Mouse (Mus musculus): ENCODE data around the gene Hspe1. TPM values are rescaled to one million over a fixed set of nuclear protein-coding genes. Genes with fewer than 3 reads are reported as not detected.

The Hspe1 gene
- polyA plus RNA-seq (2015; fragmentation: Nextera tagmentation; extraction: Ambion mirVana), result 223 and 242 TPM in 2 replicates

DNA sequence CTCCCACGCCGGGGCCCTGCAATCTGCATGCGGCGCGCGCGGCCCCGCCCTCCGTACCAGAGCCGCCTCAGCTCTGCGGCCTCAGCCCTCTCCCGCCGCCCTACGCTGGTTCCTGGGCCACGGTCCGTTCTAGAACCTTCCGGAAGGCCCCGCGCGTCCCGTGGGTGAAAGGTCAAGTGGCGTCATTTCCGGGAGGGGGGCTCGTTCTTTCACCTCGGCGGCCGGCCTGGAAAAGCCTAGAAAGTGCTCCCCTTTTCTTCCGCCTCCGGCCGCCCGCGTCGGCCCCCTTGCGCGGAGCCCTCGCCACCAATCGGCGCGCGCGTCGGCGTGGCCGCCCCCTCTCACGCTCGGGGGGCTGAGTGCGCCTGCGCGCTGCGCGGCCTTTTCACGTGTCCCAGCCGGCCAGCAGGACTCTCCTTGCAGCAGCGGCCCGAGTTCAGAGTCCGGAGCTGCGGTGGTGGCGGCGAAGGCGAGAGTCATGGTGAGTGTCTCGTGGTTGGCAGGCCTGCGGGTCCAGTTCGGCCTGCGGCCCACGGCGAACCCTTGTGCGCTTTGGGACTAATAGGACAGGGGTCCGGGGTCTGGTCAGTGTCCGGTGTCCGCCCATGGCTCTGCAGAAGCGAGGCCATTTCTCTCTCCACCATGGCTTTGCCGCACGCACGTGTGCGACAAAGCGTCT is at the start of gene Hspe1, which contains the start of gene Hspd1:
Hspe1 (plus strand) TSS at position 201 of the 679 bp plus-strand sequence.
Hspd1 (minus strand) TSS at position 312 of the 679 bp plus-strand sequence.
- Histone ChIP-seq H3K4me1 (ENCODE audit: control insufficient read depth, insufficient read depth, low read depth, low read length) (peaks cover 32% of the 10 kb centered on the region), H3K27ac (ENCODE audit: low read depth, low read length) (peak within 1 kb of the TSS; percentile 95), H3K4me3 (ENCODE audit: low read length) (peak within 1 kb of the TSS; percentile 89), H3K27me3 (replicated peaks; ENCODE audit: control insufficient read depth, insufficient read depth, low read length) (no peaks in the 10 kb centered on the region), H3K9ac (ENCODE audit: low read depth, low read length) (peak within 1 kb of the TSS; percentile 89), H3K4me2 (ENCODE audit: low read length) (peak within 1 kb of the TSS; percentile 90), H3K9me3 (ENCODE audit: control insufficient read depth, low read length) (no peaks in the 10 kb centered on the region), H3K36me3 (ENCODE audit: control insufficient read depth, insufficient read depth, low read length) (peaks cover 20% of the 10 kb centered on the region)
- peak; percentile 98 for ATAC-seq
- WGBS, result under 1% methylated on average over 59 of the region's 76 CpGs

DNA sequence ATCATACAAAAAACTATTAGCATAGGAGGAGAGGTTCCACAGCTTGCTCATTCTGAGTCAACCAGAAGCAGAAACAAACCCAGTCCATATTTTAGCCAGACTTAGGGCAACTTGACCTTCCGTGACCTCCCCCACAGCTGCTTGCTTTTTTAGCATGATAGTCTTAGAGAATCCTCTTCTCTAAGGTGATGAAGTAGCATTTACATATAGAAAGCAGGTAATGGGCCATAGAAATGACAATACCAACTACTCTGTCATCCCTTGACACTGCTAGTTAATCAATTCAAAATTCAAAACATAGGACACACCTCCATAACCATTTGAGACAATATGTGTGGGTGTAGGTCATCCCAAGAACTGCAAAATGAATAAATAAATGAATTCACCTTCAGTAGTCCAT is 48.0 kb upstream of the Hspe1 start:
- no peaks in the 10 kb centered on the region for H3K4me1 ChIP-seq (ENCODE audit: control insufficient read depth, insufficient read depth, low read depth, low read length)
- no peak overlapping the region for H3K4me2 ChIP-seq (ENCODE audit: low read length)
- no peak overlapping the region for H3K27ac ChIP-seq (ENCODE audit: low read depth, low read length)
- H3K27me3 ChIP-seq (replicated peaks; ENCODE audit: control insufficient read depth, insufficient read depth, low read length), result no peaks in the 10 kb centered on the region
- peaks cover 10% of the 10 kb centered on the region for H3K9me3 ChIP-seq (ENCODE audit: control insufficient read depth, low read length)
- WGBS, result 82% methylated on average over 1 of the region's 1 CpGs
- H3K9ac ChIP-seq (ENCODE audit: low read depth, low read length), result no peak overlapping the region
- no peaks in the 10 kb centered on the region for H3K36me3 ChIP-seq (ENCODE audit: control insufficient read depth, insufficient read depth, low read length)
- no peak overlapping the region for H3K4me3 ChIP-seq (ENCODE audit: low read length)
- no peak for ATAC-seq

DNA sequence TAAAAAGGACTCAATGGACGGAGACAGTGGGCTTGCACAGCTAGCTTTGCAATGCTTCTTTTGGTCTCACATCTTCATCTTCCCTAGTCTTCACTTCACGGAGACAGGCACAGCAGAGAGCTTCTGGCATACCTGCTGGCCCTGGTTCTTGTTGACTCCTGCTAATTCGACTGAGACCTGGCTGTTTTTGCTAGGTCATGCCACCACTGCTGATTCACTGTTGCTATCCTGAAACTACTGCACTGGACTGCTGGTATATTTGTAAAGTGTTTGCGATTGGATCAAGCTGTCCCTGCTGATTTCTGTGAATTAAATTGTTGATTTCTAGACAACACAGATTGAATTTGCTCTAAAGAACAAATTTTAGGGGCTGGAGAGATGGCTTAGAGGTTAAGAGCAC is 46.2 kb upstream of the Hspe1 start:
- no peak overlapping the region for H3K4me3 ChIP-seq (ENCODE audit: low read length)
- WGBS, result 88% methylated on average over 4 of the region's 4 CpGs
- ATAC-seq, result no peak
- no peaks in the 10 kb centered on the region for H3K4me1 ChIP-seq (ENCODE audit: control insufficient read depth, insufficient read depth, low read depth, low read length)
- no peaks in the 10 kb centered on the region for H3K36me3 ChIP-seq (ENCODE audit: control insufficient read depth, insufficient read depth, low read length)
- no peak overlapping the region for H3K9ac ChIP-seq (ENCODE audit: low read depth, low read length)
- no peak overlapping the region for H3K27ac ChIP-seq (ENCODE audit: low read depth, low read length)
- H3K9me3 ChIP-seq (ENCODE audit: control insufficient read depth, low read length), result peaks cover 10% of the 10 kb centered on the region
- no peaks in the 10 kb centered on the region for H3K27me3 ChIP-seq (replicated peaks; ENCODE audit: control insufficient read depth, insufficient read depth, low read length)
- H3K4me2 ChIP-seq (ENCODE audit: low read length), result no peak overlapping the region

DNA sequence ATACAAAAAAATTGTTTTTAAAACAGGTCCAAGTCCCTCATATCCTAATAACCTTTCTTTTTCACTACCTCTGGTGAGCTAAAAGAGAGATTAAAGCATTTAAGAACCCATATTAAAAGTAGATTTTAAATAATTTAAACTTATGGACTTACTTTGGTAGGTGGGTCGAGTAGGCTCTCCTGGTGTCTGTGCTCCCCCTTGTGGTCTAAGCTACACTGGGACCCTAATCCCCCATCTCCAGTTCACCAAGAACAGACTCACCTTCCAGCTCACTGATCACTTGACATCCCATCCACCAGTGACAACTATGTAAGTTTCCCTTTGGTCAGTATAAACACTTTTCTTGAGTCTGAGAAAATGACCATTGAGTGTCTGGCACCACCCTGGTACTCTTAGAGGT is 45.7 kb upstream of the Hspe1 start:
- Histone ChIP-seq H3K27me3 (replicated peaks; ENCODE audit: control insufficient read depth, insufficient read depth, low read length) (no peaks in the 10 kb centered on the region), H3K9me3 (ENCODE audit: control insufficient read depth, low read length) (peaks cover 10% of the 10 kb centered on the region), H3K4me1 (ENCODE audit: control insufficient read depth, insufficient read depth, low read depth, low read length) (no peaks in the 10 kb centered on the region), H3K27ac (ENCODE audit: low read depth, low read length) (no peak overlapping the region), H3K4me3 (ENCODE audit: low read length) (no peak overlapping the region), H3K36me3 (ENCODE audit: control insufficient read depth, insufficient read depth, low read length) (no peaks in the 10 kb centered on the region), H3K4me2 (ENCODE audit: low read length) (no peak overlapping the region), H3K9ac (ENCODE audit: low read depth, low read length) (no peak overlapping the region)
- ATAC-seq, result no peak
- 54% methylated on average over 1 of the region's 1 CpGs for WGBS

DNA sequence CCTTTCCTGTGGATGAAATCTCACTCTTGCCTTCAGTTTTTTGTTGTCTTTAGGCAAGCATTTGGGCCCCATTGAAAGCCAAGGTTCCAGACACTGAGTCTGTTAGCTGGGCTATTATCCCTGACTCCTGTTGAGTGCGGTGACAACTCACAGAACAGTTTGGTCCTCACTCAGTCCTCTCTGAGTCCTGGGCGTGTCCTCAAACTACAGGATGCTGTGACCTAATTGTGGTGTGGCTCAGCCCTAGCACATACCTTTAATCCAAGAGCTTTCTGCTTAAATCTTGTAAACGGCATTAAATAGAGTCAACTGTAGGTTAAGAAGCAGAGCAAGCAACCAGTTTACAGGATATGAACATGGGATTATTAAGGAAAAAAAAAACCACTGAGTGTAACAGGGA is 44.8 kb upstream of the Hspe1 start:
- no peak overlapping the region for H3K9ac ChIP-seq (ENCODE audit: low read depth, low read length)
- H3K27me3 ChIP-seq (replicated peaks; ENCODE audit: control insufficient read depth, insufficient read depth, low read length), result no peaks in the 10 kb centered on the region
- H3K4me3 ChIP-seq (ENCODE audit: low read length), result no peak overlapping the region
- no peaks in the 10 kb centered on the region for H3K36me3 ChIP-seq (ENCODE audit: control insufficient read depth, insufficient read depth, low read length)
- no peak overlapping the region for H3K27ac ChIP-seq (ENCODE audit: low read depth, low read length)
- H3K9me3 ChIP-seq (ENCODE audit: control insufficient read depth, low read length), result peaks cover 10% of the 10 kb centered on the region
- ATAC-seq, result no peak
- H3K4me1 ChIP-seq (ENCODE audit: control insufficient read depth, insufficient read depth, low read depth, low read length), result no peaks in the 10 kb centered on the region
- no peak overlapping the region for H3K4me2 ChIP-seq (ENCODE audit: low read length)
- 84% methylated on average over 3 of the region's 3 CpGs for WGBS

DNA sequence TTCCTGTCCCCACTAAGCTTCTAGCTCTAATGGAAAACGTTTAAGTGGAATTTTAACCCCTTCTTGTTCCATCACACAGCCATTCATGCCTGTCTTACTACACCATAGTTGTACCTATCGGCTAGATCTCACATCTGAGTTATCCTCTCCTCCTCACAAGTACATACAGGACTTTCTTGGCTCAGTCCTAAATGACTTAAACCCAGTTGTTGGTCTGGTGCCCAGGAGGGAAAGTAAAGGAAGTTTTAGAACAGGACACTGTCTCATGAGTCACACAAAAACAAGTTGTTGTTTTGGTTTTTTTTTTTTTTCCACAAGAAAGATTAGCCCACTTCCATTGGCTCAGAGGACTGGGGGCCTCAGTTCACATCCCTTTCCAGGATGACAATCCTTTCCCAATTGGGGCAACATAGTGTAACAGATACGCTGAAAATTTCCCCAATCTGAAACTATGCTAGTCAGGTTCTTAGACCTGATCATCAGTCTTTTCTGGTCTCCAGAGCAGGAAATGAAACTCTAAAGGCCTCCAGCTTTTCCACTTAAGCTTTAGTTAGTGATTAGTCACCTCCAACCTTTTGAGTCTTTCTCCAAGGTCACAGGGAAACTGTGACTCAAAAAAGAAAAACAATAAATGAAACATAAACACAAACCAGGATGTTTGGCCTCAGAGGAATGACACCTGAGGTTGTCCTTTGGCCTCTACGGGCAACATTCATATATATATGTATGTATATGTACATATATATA is 38.9 kb upstream of the Hspe1 start:
- no peaks in the 10 kb centered on the region for H3K36me3 ChIP-seq (ENCODE audit: control insufficient read depth, insufficient read depth, low read length)
- 73% methylated on average over 4 of the region's 4 CpGs for WGBS

DNA sequence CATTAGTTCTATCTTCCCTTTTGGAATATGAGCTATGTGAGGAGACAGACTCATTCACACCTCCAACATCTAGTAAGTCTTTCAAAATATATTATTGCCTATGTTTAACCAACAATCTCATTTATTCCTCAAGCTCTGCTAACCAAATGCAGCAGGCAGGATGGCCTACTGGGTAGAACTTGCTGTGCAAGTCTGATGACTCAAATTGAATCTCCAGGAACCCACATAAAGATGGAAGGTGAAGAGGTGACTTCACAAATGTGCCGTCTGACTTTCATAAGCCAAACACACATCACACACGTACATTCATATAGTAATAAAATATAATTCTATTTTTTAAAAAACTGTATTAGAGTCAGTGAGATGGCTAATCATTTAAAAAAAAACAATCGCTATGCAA is 36.3 kb upstream of the Hspe1 start:
- WGBS, result 84% methylated on average over 3 of the region's 3 CpGs
- Histone ChIP-seq H3K36me3 (ENCODE audit: control insufficient read depth, insufficient read depth, low read length) (no peaks in the 10 kb centered on the region; the same call in 1 of the 2 replicates), H3K9ac (ENCODE audit: low read depth, low read length) (peak overlapping the region; percentile 74; the same call in 1 of the 2 replicates), H3K27ac (ENCODE audit: low read depth, low read length) (no peak overlapping the region), H3K27me3 (replicated peaks; ENCODE audit: control insufficient read depth, insufficient read depth, low read length) (no peaks in the 10 kb centered on the region), H3K4me2 (ENCODE audit: low read length) (peak overlapping the region; percentile 65), H3K4me1 (ENCODE audit: control insufficient read depth, insufficient read depth, low read depth, low read length) (peaks cover 10% of the 10 kb centered on the region), H3K4me3 (ENCODE audit: low read length) (peak overlapping the region; percentile 65), H3K9me3 (ENCODE audit: control insufficient read depth, low read length) (no peaks in the 10 kb centered on the region)
- ATAC-seq, result no peak

More for the DNA sequence above, 38.9 kb upstream of the Hspe1 start:
- Histone ChIP-seq H3K4me1 (ENCODE audit: control insufficient read depth, insufficient read depth, low read depth, low read length) (peaks cover 6% of the 10 kb centered on the region), H3K27me3 (replicated peaks; ENCODE audit: control insufficient read depth, insufficient read depth, low read length) (no peaks in the 10 kb centered on the region), H3K27ac (ENCODE audit: low read depth, low read length) (no peak overlapping the region), H3K9ac (ENCODE audit: low read depth, low read length) (no peak overlapping the region), H3K4me3 (ENCODE audit: low read length) (no peak overlapping the region), H3K9me3 (ENCODE audit: control insufficient read depth, low read length) (no peaks in the 10 kb centered on the region), H3K4me2 (ENCODE audit: low read length) (no peak overlapping the region)
- no peak for ATAC-seq

DNA sequence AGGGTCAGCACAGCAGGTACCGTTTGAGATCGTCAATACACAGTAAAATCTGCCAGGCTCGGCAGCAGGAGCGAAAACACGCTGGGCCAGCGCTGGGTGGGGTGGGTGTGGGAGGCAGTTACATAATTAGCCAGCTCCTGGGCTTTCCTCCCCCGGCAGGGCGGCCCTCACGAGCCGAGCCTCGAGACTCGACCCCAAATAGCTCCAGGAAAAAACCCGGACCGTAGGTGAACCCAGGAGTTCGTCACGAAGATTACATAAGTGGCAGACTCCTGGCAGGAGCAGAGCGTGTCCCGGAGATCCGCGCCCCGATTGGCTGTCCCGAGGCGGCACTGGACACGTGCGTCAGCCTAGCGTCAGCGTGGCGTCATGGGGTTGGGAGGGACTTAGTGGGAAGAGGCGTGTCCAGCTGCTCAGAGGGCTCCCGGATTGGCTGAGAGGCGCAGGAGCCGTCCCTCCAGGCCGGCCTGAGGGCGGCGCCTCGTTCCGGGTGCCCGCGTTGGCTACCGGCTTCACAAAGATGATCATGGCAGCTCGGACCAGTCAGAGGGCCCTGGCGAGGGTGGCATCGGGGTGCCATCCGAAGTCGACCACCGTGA is 35.5 kb upstream of the Hspe1 start, which contains the start of gene Coq10b:
Coq10b (plus strand) TSS at position 416 of the 599 bp plus-strand sequence.
- ATAC-seq, result peak; percentile 100
- peak within 1 kb of the TSS; percentile 65 for H3K4me3 ChIP-seq (ENCODE audit: low read length)
- H3K27me3 ChIP-seq (replicated peaks; ENCODE audit: control insufficient read depth, insufficient read depth, low read length), result no peaks in the 10 kb centered on the region
- peaks cover 10% of the 10 kb centered on the region for H3K4me1 ChIP-seq (ENCODE audit: control insufficient read depth, insufficient read depth, low read depth, low read length)
- H3K27ac ChIP-seq (ENCODE audit: low read depth, low read length), result peak within 1 kb of the TSS; percentile 88
- H3K4me2 ChIP-seq (ENCODE audit: low read length), result peak within 1 kb of the TSS; percentile 72
- H3K9me3 ChIP-seq (ENCODE audit: control insufficient read depth, low read length), result no peaks in the 10 kb centered on the region
- no peaks in the 10 kb centered on the region; the same call in 1 of the 2 replicates for H3K36me3 ChIP-seq (ENCODE audit: control insufficient read depth, insufficient read depth, low read length)
- H3K9ac ChIP-seq (ENCODE audit: low read depth, low read length), result peak within 1 kb of the TSS; percentile 85
- under 1% methylated on average over 36 of the region's 46 CpGs for WGBS

DNA sequence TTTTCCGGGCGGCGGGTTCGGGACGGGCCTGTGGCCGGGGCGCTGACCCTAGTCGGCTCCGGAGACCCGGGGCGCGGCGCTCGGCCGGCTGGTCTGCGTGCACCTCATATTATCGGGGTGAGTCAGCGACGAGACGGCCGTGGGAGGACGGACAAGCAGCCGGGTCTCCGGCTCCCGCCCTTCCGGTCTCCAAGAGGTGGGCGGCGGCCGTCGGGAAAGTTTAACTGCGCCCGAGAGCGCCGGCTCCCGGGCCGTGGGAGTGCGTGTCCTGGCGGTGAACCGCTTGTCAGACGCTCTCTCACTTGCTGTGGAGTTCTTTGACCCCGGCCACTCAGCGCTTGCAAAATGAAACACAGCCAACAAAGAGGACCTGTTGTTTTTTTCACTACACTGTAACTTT is 34.9 kb upstream of the Hspe1 start:
- peak overlapping the region; percentile 88 for H3K27ac ChIP-seq (ENCODE audit: low read depth, low read length)
- H3K4me1 ChIP-seq (ENCODE audit: control insufficient read depth, insufficient read depth, low read depth, low read length), result peaks cover 10% of the 10 kb centered on the region
- H3K36me3 ChIP-seq (ENCODE audit: control insufficient read depth, insufficient read depth, low read length), result no peaks in the 10 kb centered on the region; the same call in 1 of the 2 replicates
- no peaks in the 10 kb centered on the region for H3K9me3 ChIP-seq (ENCODE audit: control insufficient read depth, low read length)
- H3K9ac ChIP-seq (ENCODE audit: low read depth, low read length), result peak overlapping the region; percentile 85
- no peaks in the 10 kb centered on the region for H3K27me3 ChIP-seq (replicated peaks; ENCODE audit: control insufficient read depth, insufficient read depth, low read length)
- H3K4me2 ChIP-seq (ENCODE audit: low read length), result peak overlapping the region; percentile 72
- peak overlapping the region; percentile 65 for H3K4me3 ChIP-seq (ENCODE audit: low read length)
- no peak; the same call in 1 of the 2 replicates for ATAC-seq
- WGBS, result under 1% methylated on average over 42 of the region's 42 CpGs
